Mouse (Mus musculus) MEL (cell line): ENCODE results near the gene Tpra1.

ENCODE experiments used
- CTCF ChIP-seq, 3 experiments: IDR thresholded peaks in 2 of 3; conservative IDR thresholded peaks in 1 of 3; 2 replicates each; pipeline ENCODE4 v1.5.1; 2011 to 2012; ENCODE audit warnings: low read length in 3 of 3, low read depth in 2 of 3, mild to moderate bottlenecking in 2 of 3, improper control_type of control experiment in 1 of 3, inconsistent platforms in 1 of 3, mixed read lengths in 1 of 3, moderate library complexity in 1 of 3; ENCODE audit not compliant: control insufficient read depth in 1 of 3, insufficient read depth in 1 of 3, poor library complexity in 1 of 3, severe bottlenecking in 1 of 3
- E2F4 ChIP-seq: IDR thresholded peaks from 2 replicates; pipeline ENCODE4 v1.6.1; 2011; ENCODE audit warnings: low read depth, low read length, improper control_type of control experiment, borderline replicate concordance
- POLR2A ChIP-seq, 2 experiments: IDR thresholded peaks; 2 replicates each; pipeline ENCODE4 v1.6.1; 2011 to 2012; ENCODE audit warnings: low read length in 2 of 2, mild to moderate bottlenecking in 2 of 2, control low read depth in 1 of 2, improper control_type of control experiment in 1 of 2, low read depth in 1 of 2, moderate library complexity in 1 of 2; ENCODE audit not compliant: control insufficient read depth in 1 of 2, insufficient read depth in 1 of 2, poor library complexity in 1 of 2

DNA sequence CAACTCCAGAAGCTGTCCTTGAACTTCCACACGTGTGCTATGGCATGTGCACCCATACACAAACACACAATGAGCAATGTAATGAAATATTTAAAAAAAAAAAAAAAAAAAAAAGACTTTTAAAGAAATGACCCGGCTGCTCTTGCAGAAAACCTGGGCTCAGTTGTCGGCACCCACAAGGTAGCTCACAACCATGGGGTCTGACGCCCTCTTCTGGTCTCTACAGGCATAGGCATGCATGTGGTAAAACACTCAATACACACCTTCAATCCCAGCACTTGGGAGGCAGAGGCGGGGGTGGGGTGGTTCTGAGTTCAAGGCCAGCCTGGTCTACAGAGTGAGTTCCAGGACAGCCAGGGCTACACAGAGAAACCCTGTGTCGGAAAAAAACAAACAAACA, 6.1 kb upstream of the Tpra1 start:
- TF ChIP-seq CTCF (IDR thresholded peaks at IDR 0.05 in 2 of 3, conservative IDR thresholded peaks at IDR 0.05 in 1 of 3; ENCODE audit: control insufficient read depth in 1 of 3, insufficient read depth in 1 of 3, low read depth in 2 of 3, low read length in 3 of 3, poor library complexity in 1 of 3, severe bottlenecking in 1 of 3) (peak; percentile 42 to 46 (median 44)), E2F4 (no peak), POLR2A (IDR thresholded peaks at IDR 0.05; ENCODE audit: control insufficient read depth in 1 of 2, insufficient read depth in 1 of 2, low read depth in 1 of 2, low read length in 2 of 2, poor library complexity in 1 of 2) (no peak)
